In the genomic region with DNA sequence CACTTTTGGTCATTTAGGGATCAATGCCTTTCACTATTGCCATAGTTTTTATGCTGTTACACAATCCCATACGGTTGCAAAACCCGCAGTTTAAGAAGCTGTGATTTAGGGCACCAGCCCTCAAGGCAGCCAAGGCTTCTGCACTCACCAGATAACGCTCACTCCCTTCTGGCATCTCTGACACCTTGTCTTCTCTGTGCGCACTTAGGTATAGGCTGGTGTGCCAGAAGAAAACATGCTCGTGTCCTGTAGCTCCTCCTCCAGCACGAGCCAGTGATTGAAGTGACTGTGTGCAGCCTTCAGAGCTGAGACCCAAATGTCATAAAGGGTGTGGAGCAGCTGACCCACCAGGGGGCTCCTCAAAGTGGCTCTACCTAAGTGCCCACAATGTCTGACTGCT, we compare ENCODE assay signal across 12 mouse cellular contexts. TPM values are rescaled to one million over a fixed set of nuclear protein-coding genes. Genes with fewer than 3 reads are reported as not detected.
DNase-seq lines count a peak whose midpoint lies in the region; ATAC-seq lines count a peak whose summit lies in the region.
"Had no signal": no experiment of that assay in that cellular context is flagged by ENCODE, and none has a peak within 500 bp of the region (broad histone marks: within the 10 kb centered on the region; RNA-seq: fewer than 3 reads in every experiment).

No protein-coding gene starts in this region.

- H3K4me1 ChIP-seq in heart, embryonic 16.5 days (ENCODE audit: control insufficient read depth, insufficient read depth, low read length), result peaks cover 24% of the 10 kb centered on the region

- H3K9ac ChIP-seq in heart, embryonic 16.5 days (ENCODE audit: low read length), result no peak overlapping the region
- H3K9ac ChIP-seq: embryonic facial prominence, embryonic 12.5 days; limb, embryonic 15.5 days had no signal

- no peaks in the 10 kb centered on the region for H3K27me3 ChIP-seq in heart, embryonic 16.5 days (ENCODE audit: control insufficient read depth, insufficient read depth, low read length)
- H3K27me3 ChIP-seq: limb, embryonic 15.5 days had no signal

- 34% methylated on average over 6 of the region's 6 CpGs for WGBS in heart, embryonic 16.5 days

- H3K4me3 ChIP-seq in heart, embryonic 16.5 days (ENCODE audit: low read length), result no peak overlapping the region
- H3K4me3 ChIP-seq: embryonic facial prominence, embryonic 12.5 days; heart, adult 2 months; limb, embryonic 15.5 days had no signal

- peak overlapping the region; percentile 6; the same call in 1 of the 2 replicates for H3K4me2 ChIP-seq in heart, embryonic 16.5 days (ENCODE audit: low read depth, low read length)
- H3K4me2 ChIP-seq: embryonic facial prominence, embryonic 12.5 days; limb, embryonic 15.5 days had no signal

- no peaks in the 10 kb centered on the region for H3K9me3 ChIP-seq in heart, embryonic 16.5 days (replicated peaks; ENCODE audit: control insufficient read depth, low read length)
- H3K9me3 ChIP-seq: embryonic facial prominence, embryonic 12.5 days; limb, embryonic 15.5 days had no signal

- H3K27ac ChIP-seq in heart, embryonic 16.5 days (ENCODE audit: low read length), result no peak overlapping the region
- H3K27ac ChIP-seq: embryonic facial prominence, embryonic 12.5 days; heart, adult 2 months; limb, embryonic 15.5 days had no signal

- intact Hi-C loops in heart, postnatal 36 days (cut with DNase I), result no loop called here

- no peak for ATAC-seq in heart, embryonic 16.5 days (replicated peaks; ENCODE audit: extremely low read depth, insufficient read depth, low FRiP score)
- peak; percentile 49 for ATAC-seq in megakaryocyte progenitor cell, adult 5-6 weeks (replicated peaks; ENCODE audit: poor library complexity)

- no peak for DNase-seq in heart, postnatal 36 days
- DNase-seq in R1 (ENCODE audit: low read depth, low spot score), result peak; percentile 30
- peak; percentile 87 for DNase-seq in fat pad, adult 2 months (ENCODE audit: extremely low read depth, low read depth, low spot score)
- no peak for DNase-seq in frontal cortex, postnatal 10 days (ENCODE audit: low spot score in 2 of 2)
- no peak for DNase-seq in cerebellum, postnatal 36 days
- DNase-seq in thymus, postnatal 25 days, result no peak
- DNase-seq: heart, adult 2 months; kidney, postnatal 14 days had no signal

- H3K36me3 ChIP-seq in heart, embryonic 16.5 days (ENCODE audit: control insufficient read depth, insufficient read depth), result peaks cover 8% of the 10 kb centered on the region

RNA-seq across cellular contexts. Expression of gene Eif5, which starts 2.5 kb away (rescaled TPM):
- 366 and 390 TPM in 2 replicates for polyA plus RNA-seq in heart, embryonic 16.5 days (2015; fragmentation: Nextera tagmentation; extraction: Ambion mirVana)
- 100 to 1,000 TPM; 130 to 152 TPM for total RNA-seq in heart, postnatal 36 days (2021)
- total RNA-seq in megakaryocyte progenitor cell, adult 5-6 weeks (2015), result 349 and 403 TPM in 2 replicates
- total RNA-seq in megakaryocyte progenitor cell, adult 5-6 weeks (2017), result 221 and 322 TPM in 2 replicates

RNA-seq across cellular contexts. Expression of gene Mark3, which starts 39.0 kb away (rescaled TPM):
- polyA plus RNA-seq in heart, embryonic 16.5 days (2015; fragmentation: Nextera tagmentation; extraction: Ambion mirVana), result 25.7 and 28.1 TPM in 2 replicates
- total RNA-seq in heart, postnatal 36 days (2021), result 10 to 100 TPM; 49.9 to 54.6 TPM
- 60.2 and 88.1 TPM in 2 replicates for total RNA-seq in megakaryocyte progenitor cell, adult 5-6 weeks (2015)
- total RNA-seq in megakaryocyte progenitor cell, adult 5-6 weeks (2017), result 63.5 and 73.1 TPM in 2 replicates

RNA-seq across cellular contexts. Expression of gene Gm266, which starts 49.7 kb away (rescaled TPM):
- polyA plus RNA-seq in heart, embryonic 16.5 days (2015; fragmentation: Nextera tagmentation; extraction: Ambion mirVana), result 2.6 and 6.1 TPM in 2 replicates
- under 1 TPM; 0.57 to 0.58 TPM for total RNA-seq in heart, postnatal 36 days (2021)
- not detected in 2 replicates for total RNA-seq in megakaryocyte progenitor cell, adult 5-6 weeks (2015)
- not detected in 2 replicates for total RNA-seq in megakaryocyte progenitor cell, adult 5-6 weeks (2017)

Comparison
In these comparisons a context has a peak if more than half of its experiments do, and no peak if none do; other contexts are left out.
1. DNase-seq: peak in R1 (single experiment) and fat pad, adult 2 months (single experiment); none in heart, postnatal 36 days (0 of 2), frontal cortex, postnatal 10 days (0 of 2), cerebellum, postnatal 36 days (0 of 2) and thymus, postnatal 25 days (single experiment).